Mouse (Mus musculus) left cerebral cortex, postnatal 4 days (tissue): Measurements from ENCODE around the gene Slc30a1. TPM values are rescaled to one million over a fixed set of nuclear protein-coding genes. Genes with fewer than 3 reads are reported as not detected.
A peak's percentile ranks its signal among the peaks of the same experiment; 100 is the strongest.

ENCODE experiments used
- DNase-seq: peaks from one replicate; pipeline ENCODE4 v3.0.0-alpha.2; 2022
- intact Hi-C: fragments of 180-260 bp; cut with DNase I; formaldehyde crosslinking; loops from one replicate; pipeline ENCODE4 v1.15.1; 2025
- total RNA-seq, 2 experiments: library from RNA; stranded (reverse); gene quantifications; 2 replicates each; pipeline ENCODE4 v1.2.3; 2021

Slc30a1 gene
- total RNA-seq, 2 experiments from 2014 or later = 24.2 to 27.0 TPM

- intact Hi-C loops = no loop called here
- no peak for DNase-seq
Observed at GRCm38 (mm10) chr1:191894857-191895256, 11.7 kb upstream of the Slc30a1 start.

GRCm38 (mm10) chr1:191896806-191897552 is 9.6 kb upstream of the Slc30a1 start:
- peak; percentile 58 for DNase-seq

GRCm38 (mm10) chr1:191905637-191906533 is 682 bp upstream of the Slc30a1 start:
- no peak for DNase-seq

More at GRCm38 (mm10) chr1:191896806-191897552, 9.6 kb upstream of the Slc30a1 start:
- intact Hi-C loops = no loop called here

GRCm38 (mm10) chr1:191907431-191907810 is 854 bp downstream of the Slc30a1 start:
- intact Hi-C loops = loop anchor here (5.0 kb wide), 1 partner anchor 70 kb away; no protein-coding TSS in a partner anchor
- DNase-seq = peak; percentile 77

More at GRCm38 (mm10) chr1:191905637-191906533, 682 bp upstream of the Slc30a1 start:
- intact Hi-C loops = loop anchor here (5.0 kb wide), 1 partner anchor 69 kb away; no protein-coding TSS in a partner anchor

GRCm38 (mm10) chr1:191908906-191909305 is 2.3 kb downstream of the Slc30a1 start:
- intact Hi-C loops = loop anchor here (5.0 kb wide), 1 partner anchor 72 kb away; no protein-coding TSS in a partner anchor
- DNase-seq = no peak

GRCm38 (mm10) chr1:191909316-191909715 is 2.7 kb downstream of the Slc30a1 start:
- intact Hi-C loops = loop anchor here (5.0 kb wide), 1 partner anchor 72 kb away; no protein-coding TSS in a partner anchor
- no peak for DNase-seq

GRCm38 (mm10) chr1:191910646-191911045 is 4.1 kb downstream of the Slc30a1 start:
- intact Hi-C loops = no loop called here
- DNase-seq = no peak

GRCm38 (mm10) chr1:191911067-191911668 is 4.6 kb downstream of the Slc30a1 start:
- intact Hi-C loops = no loop called here
- no peak for DNase-seq

GRCm38 (mm10) chr1:191914647-191915046 is 8.1 kb downstream of the Slc30a1 start:
- DNase-seq = no peak
- intact Hi-C loops = no loop called here

GRCm38 (mm10) chr1:191915586-191915985 is 9.0 kb downstream of the Slc30a1 start:
- DNase-seq = no peak
- intact Hi-C loops = no loop called here

- intact Hi-C loops = no loop called here
- DNase-seq = no peak
Observed at GRCm38 (mm10) chr1:191916876-191917275, 10.3 kb downstream of the Slc30a1 start.

- intact Hi-C loops = no loop called here
Observed at GRCm38 (mm10) chr1:191919336-191919735, 12.8 kb downstream of the Slc30a1 start.

GRCm38 (mm10) chr1:191921701-191922100 is 15.1 kb downstream of the Slc30a1 start:
- DNase-seq = no peak
- intact Hi-C loops = no loop called here

More at GRCm38 (mm10) chr1:191919336-191919735, 12.8 kb downstream of the Slc30a1 start:
- no peak for DNase-seq

GRCm38 (mm10) chr1:191925496-191925895 is 18.9 kb downstream of the Slc30a1 start:
- intact Hi-C loops = no loop called here
- DNase-seq = no peak

- DNase-seq = no peak
Observed at GRCm38 (mm10) chr1:191926681-191927080, 20.1 kb downstream of the Slc30a1 start.

GRCm38 (mm10) chr1:191928345-191928744 is 21.8 kb downstream of the Slc30a1 start:
- DNase-seq = no peak
- intact Hi-C loops = no loop called here

More at GRCm38 (mm10) chr1:191926681-191927080, 20.1 kb downstream of the Slc30a1 start:
- intact Hi-C loops = no loop called here

- intact Hi-C loops = no loop called here
- DNase-seq = no peak
Observed at GRCm38 (mm10) chr1:191929065-191929464, 22.5 kb downstream of the Slc30a1 start.

GRCm38 (mm10) chr1:191929897-191930524 is 23.4 kb downstream of the Slc30a1 start:
- intact Hi-C loops = no loop called here
- no peak for DNase-seq

GRCm38 (mm10) chr1:191930525-191931105 is 24.0 kb downstream of the Slc30a1 start:
- intact Hi-C loops = no loop called here
- DNase-seq = no peak
